Mouse (Mus musculus) cortical plate, adult 2 months (tissue): ENCODE measurements around the gene Sf1.

Source experiments
- CTCF ChIP-seq: fragments of 200-500 bp; IDR thresholded peaks from 2 replicates; pipeline ENCODE4 v1.5.1; 2011; ENCODE audit warnings: mild to moderate bottlenecking, control low read depth, low read length; ENCODE audit not compliant: insufficient read depth; ENCODE audit errors: extremely low read depth
- POLR2A ChIP-seq: fragments of 200-500 bp; IDR thresholded peaks from 2 replicates; pipeline ENCODE4 v1.6.1; 2011; ENCODE audit warnings: mild to moderate bottlenecking, low read length, control low read depth; ENCODE audit not compliant: insufficient read depth; ENCODE audit errors: extremely low read depth

GRCm38 (mm10) chr19:6407816-6408510 lies 44.5 kb downstream of the Sf1 start:
- TF ChIP-seq CTCF = no peak
- TF ChIP-seq POLR2A = no peak
